Mouse (Mus musculus) induced T-regulatory cell, adult 2 months (primary cell): Measurements from ENCODE around the gene Ercc6l.
"Not testable (repeated sequence)": the region's sequence is repeated elsewhere in the genome, so short reads cannot be mapped to it uniquely, and the experiment has no call there.

ENCODE experiments used
- DNase-seq: peaks from one replicate; pipeline ENCODE4 v3.0.0-alpha.2; 2012; ENCODE audit warnings: low read depth

The Ercc6l gene

GRCm38 (mm10) chrX:102109349-102109748 lies 47.5 kb downstream of the Ercc6l start:
- not testable (repeated sequence) for DNase-seq

GRCm38 (mm10) chrX:102103830-102104229 lies 53.1 kb downstream of the Ercc6l start:
- DNase-seq, result not testable (repeated sequence)

GRCm38 (mm10) chrX:102101886-102102285 lies 55.0 kb downstream of the Ercc6l start:
- no peak for DNase-seq

DNA sequence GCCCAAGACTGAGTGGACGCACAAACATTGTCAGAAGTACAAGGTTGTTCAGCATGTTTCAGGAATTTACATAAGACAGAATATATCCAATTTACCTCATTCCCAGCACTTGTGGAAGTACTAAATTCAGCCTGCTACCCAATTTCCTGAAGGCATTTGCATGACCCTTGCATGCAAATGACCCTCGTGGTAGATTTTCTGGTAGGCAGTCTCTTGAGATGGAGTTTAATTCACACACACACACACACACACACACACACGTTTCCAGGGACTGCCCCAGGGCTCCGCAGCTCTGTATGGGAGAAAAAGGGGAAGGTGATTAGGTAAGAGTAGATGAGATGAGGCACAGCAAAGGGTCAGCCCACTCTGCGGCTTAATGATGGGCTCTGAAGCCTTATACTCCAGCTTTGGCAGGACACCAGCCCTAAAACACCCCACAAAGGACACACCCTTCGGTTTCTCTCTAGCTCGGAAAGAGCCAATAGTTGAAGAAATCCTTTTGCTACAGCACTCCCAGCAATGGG lies 62.4 kb downstream of the Ercc6l start:
- DNase-seq, result no peak
